Mouse (Mus musculus) MEL (cell line): ENCODE measurements around the gene Ccdc121. TPM values are rescaled to one million over a fixed set of nuclear protein-coding genes. Genes with fewer than 3 reads are reported as not detected.

ENCODE experiments used
- DNase-seq: peaks from one replicate; pipeline ENCODE4 v3.0.0; 2011; ENCODE audit warnings: low read depth, low spot score
- H3K27ac ChIP-seq: 2 replicates; pipeline ENCODE4 v1.5.1; 2012; ENCODE audit warnings: low read depth, mild to moderate bottlenecking, control low read depth, low read length, moderate library complexity; ENCODE audit not compliant: control insufficient read depth
- H3K27me3 ChIP-seq, 2 experiments: fragments of 150-350 bp in 1 of 2; sonication (generic) in 1 of 2; 2 replicates each; pipeline ENCODE4 v1.6.1; 2012; ENCODE audit warnings: low read length in 2 of 2, mild to moderate bottlenecking in 2 of 2, improper control_type of control experiment in 1 of 2, moderate library complexity in 1 of 2; ENCODE audit not compliant: insufficient read depth in 2 of 2, control insufficient read depth in 1 of 2
- H3K36me3 ChIP-seq, 2 experiments: 2 replicates each; pipeline ENCODE4 v1.6.1; 2012 to 2014; ENCODE audit warnings: low read length in 2 of 2, improper control_type of control experiment in 1 of 2, inconsistent platforms in 1 of 2, mild to moderate bottlenecking in 1 of 2; ENCODE audit not compliant: insufficient read depth in 2 of 2, control insufficient read depth in 1 of 2
- H3K4me1 ChIP-seq, 2 experiments: fragments of 150-350 bp in 1 of 2; sonication (generic) in 1 of 2; 2 replicates each; pipeline ENCODE4 v1.6.1; 2012; ENCODE audit warnings: low read length in 2 of 2, improper control_type of control experiment in 1 of 2, mild to moderate bottlenecking in 1 of 2; ENCODE audit not compliant: insufficient read depth in 2 of 2, control insufficient read depth in 1 of 2
- H3K4me3 ChIP-seq, 2 experiments: fragments of 150-350 bp in 1 of 2; sonication (generic) in 1 of 2; 2 replicates each; pipeline ENCODE4 v1.5.1; 2012; ENCODE audit warnings: low read depth in 2 of 2, low read length in 2 of 2, mild to moderate bottlenecking in 2 of 2, moderate library complexity in 2 of 2, control low read depth in 1 of 2, improper control_type of control experiment in 1 of 2; ENCODE audit not compliant: control insufficient read depth in 1 of 2, insufficient read depth in 1 of 2
- H3K79me2 ChIP-seq: 2 replicates; pipeline ENCODE4 v1.6.1; 2012; ENCODE audit warnings: mild to moderate bottlenecking, low read length, moderate library complexity; ENCODE audit not compliant: control insufficient read depth, poor library complexity, insufficient read depth
- H3K9ac ChIP-seq: 2 replicates; pipeline ENCODE4 v1.6.1; 2012; ENCODE audit warnings: low read depth, mild to moderate bottlenecking, control low read depth, low read length, moderate library complexity; ENCODE audit not compliant: control insufficient read depth, poor library complexity, severe bottlenecking
- H3K9me3 ChIP-seq: fragments of 150-350 bp; sonication (generic); replicated peaks from 2 replicates; pipeline ENCODE4 v1.6.1; 2012; ENCODE audit warnings: mild to moderate bottlenecking, low read length, improper control_type of control experiment, moderate library complexity; ENCODE audit not compliant: insufficient read depth
- CHD2 ChIP-seq: IDR thresholded peaks from 2 replicates; pipeline ENCODE4 v1.6.1; 2011; ENCODE audit warnings: low read length, improper control_type of control experiment
- E2F4 ChIP-seq: IDR thresholded peaks from 2 replicates; pipeline ENCODE4 v1.6.1; 2011; ENCODE audit warnings: low read depth, low read length, improper control_type of control experiment, borderline replicate concordance
- ELF1 ChIP-seq: IDR thresholded peaks from 2 replicates; pipeline ENCODE4 v1.6.1; 2014; ENCODE audit warnings: low read depth, mild to moderate bottlenecking, inconsistent platforms, low read length, improper control_type of control experiment, moderate library complexity
- GABPA ChIP-seq: IDR thresholded peaks from 2 replicates; pipeline ENCODE4 v1.6.1; 2012; ENCODE audit warnings: low read depth, mild to moderate bottlenecking, inconsistent platforms, low read length, improper control_type of control experiment, moderate library complexity
- GATA1 ChIP-seq: IDR thresholded peaks from 2 replicates; pipeline ENCODE4 v1.6.1; 2011; ENCODE audit warnings: low read depth, low read length, improper control_type of control experiment
- HCFC1 ChIP-seq: IDR thresholded peaks from 2 replicates; pipeline ENCODE4 v1.6.1; 2012; ENCODE audit warnings: low read depth, mild to moderate bottlenecking, inconsistent platforms, low read length, improper control_type of control experiment, moderate library complexity
- JUND ChIP-seq: IDR thresholded peaks from 2 replicates; pipeline ENCODE4 v1.6.1; 2011; ENCODE audit warnings: low read depth, mild to moderate bottlenecking, improper control_type of control experiment, low read length
- KAT2A ChIP-seq: conservative IDR thresholded peaks from 2 replicates; pipeline ENCODE4 v1.6.1; 2012; ENCODE audit warnings: low read depth, low read length, improper control_type of control experiment, inconsistent platforms
- MAZ ChIP-seq: IDR thresholded peaks from 2 replicates; pipeline ENCODE4 v1.6.1; 2012; ENCODE audit warnings: low read depth, mild to moderate bottlenecking, inconsistent platforms, low read length, improper control_type of control experiment
- MXI1 ChIP-seq: IDR thresholded peaks from 2 replicates; pipeline ENCODE4 v1.6.1; 2011; ENCODE audit warnings: mild to moderate bottlenecking, low read depth, low read length, improper control_type of control experiment
- MYB ChIP-seq: IDR thresholded peaks from 2 replicates; pipeline ENCODE4 v1.6.1; 2011; ENCODE audit warnings: mild to moderate bottlenecking, low read depth, low read length, improper control_type of control experiment
- MYC ChIP-seq: IDR thresholded peaks from 2 replicates; pipeline ENCODE4 v1.6.1; 2011; ENCODE audit warnings: low read depth, mild to moderate bottlenecking, low read length, improper control_type of control experiment, moderate library complexity
- NELFE ChIP-seq: IDR thresholded peaks from 2 replicates; pipeline ENCODE4 v1.6.1; 2011; ENCODE audit warnings: low read depth, low read length, improper control_type of control experiment
- POLR2AphosphoS2 ChIP-seq: IDR thresholded peaks from 2 replicates; pipeline ENCODE4 v1.6.1; 2011; ENCODE audit warnings: low read length, improper control_type of control experiment
- POLR2AphosphoS5 ChIP-seq: IDR thresholded peaks from 2 replicates; pipeline ENCODE4 v1.6.1; 2012; ENCODE audit warnings: low read depth, borderline replicate concordance, mild to moderate bottlenecking, inconsistent platforms, low read length, moderate library complexity, mixed read lengths
- RAD21 ChIP-seq: IDR thresholded peaks from 2 replicates; pipeline ENCODE4 v1.6.1; 2011; ENCODE audit warnings: mild to moderate bottlenecking, low read depth, low read length, improper control_type of control experiment
- RCOR1 ChIP-seq: IDR thresholded peaks from 2 replicates; pipeline ENCODE4 v1.6.1; 2012; ENCODE audit warnings: low read depth, mild to moderate bottlenecking, inconsistent platforms, low read length, improper control_type of control experiment
- SIN3A ChIP-seq: IDR thresholded peaks from 2 replicates; pipeline ENCODE4 v1.6.1; 2012; ENCODE audit warnings: low read length, improper control_type of control experiment, inconsistent platforms
- SMC3 ChIP-seq: IDR thresholded peaks from 2 replicates; pipeline ENCODE4 v1.6.1; 2011; ENCODE audit warnings: low read depth, low read length, improper control_type of control experiment
- TAL1 ChIP-seq: IDR thresholded peaks from 2 replicates; pipeline ENCODE4 v1.6.1; 2012; ENCODE audit warnings: mild to moderate bottlenecking, inconsistent platforms, low read length, moderate library complexity, mixed read lengths
- TCF12 ChIP-seq: IDR thresholded peaks from 2 replicates; pipeline ENCODE4 v1.6.1; 2014; ENCODE audit warnings: low read depth, mild to moderate bottlenecking, inconsistent platforms, low read length, improper control_type of control experiment, moderate library complexity
- UBTF ChIP-seq: IDR thresholded peaks from 2 replicates; pipeline ENCODE4 v1.6.1; 2012; ENCODE audit warnings: low read depth, mild to moderate bottlenecking, inconsistent platforms, low read length, improper control_type of control experiment, moderate library complexity, borderline replicate concordance; ENCODE audit not compliant: insufficient read depth
- USF1 ChIP-seq: IDR thresholded peaks from 2 replicates; pipeline ENCODE4 v1.6.1; 2014; ENCODE audit warnings: low read depth, mild to moderate bottlenecking, inconsistent platforms, low read length, improper control_type of control experiment, moderate library complexity
- ZC3H11A ChIP-seq: IDR thresholded peaks from 2 replicates; pipeline ENCODE4 v1.6.1; 2012; ENCODE audit warnings: low read depth, mild to moderate bottlenecking, inconsistent platforms, low read length, improper control_type of control experiment
- ZNF384 ChIP-seq: IDR thresholded peaks from 2 replicates; pipeline ENCODE4 v1.6.1; 2012; ENCODE audit warnings: low read depth, mild to moderate bottlenecking, inconsistent platforms, low read length, improper control_type of control experiment
- polyA plus RNA-seq, 2 experiments: library from polyadenylated mRNA; stranded (reverse) in 1 of 2; unstranded in 1 of 2; fragments of >175 nt in 1 of 2; fragments of >200 nt in 1 of 2; gene quantifications; 2 replicates each; pipeline versions ENCODE4 v1.2.1 to v1.2.4; 2012; ENCODE audit warnings: low replicate concordance in 2 of 2, low read depth in 1 of 2; ENCODE audit not compliant: insufficient read length in 2 of 2, insufficient read depth in 1 of 2, missing spikeins in 1 of 2
- total RNA-seq: library from RNA; depleted of rRNA; stranded (reverse); fragments of 300-350 nt; gene quantifications from 2 replicates; pipeline ENCODE4 v1.2.3, GENCODE M21; 2012

Ccdc121 gene
- total and polyA plus RNA-seq, 3 experiments: not detected

GRCm38 (mm10) chr1:181462906-181463179 lies 48.4 kb downstream of the Ccdc121 start:
- Histone ChIP-seq H3K4me3 (no peak overlapping the region), H3K36me3 (no peaks in the 10 kb centered on the region)

GRCm38 (mm10) chr1:181462051-181462905 lies 49.0 kb downstream of the Ccdc121 start:
- H3K4me3 ChIP-seq: no peak overlapping the region
- H3K9ac ChIP-seq: no peak overlapping the region
- no peaks in the 10 kb centered on the region for H3K4me1 ChIP-seq
- no peak for DNase-seq
- TF ChIP-seq UBTF (no peak), SMC3 (no peak), KAT2A (no peak), MAZ (no peak), RCOR1 (no peak), ZC3H11A (no peak), MXI1 (no peak), NELFE (no peak), GATA1 (no peak), ELF1 (no peak), ZNF384 (no peak), POLR2AphosphoS2 (no peak), MYB (no peak), TCF12 (no peak), TAL1 (no peak), SIN3A (no peak), JUND (no peak), MYC (no peak)
- TF ChIP-seq, all 39 proteins: peak for 0
- Histone ChIP-seq H3K9me3 (no peaks in the 10 kb centered on the region), H3K27me3 (peaks cover 5 to 10% of the 10 kb centered on the region in 2 experiments; a peak in 3 of 4 replicates), H3K27ac (no peak overlapping the region), H3K79me2 (no peaks in the 10 kb centered on the region), H3K36me3 (no peaks in the 10 kb centered on the region)

More at GRCm38 (mm10) chr1:181462906-181463179, 48.4 kb downstream of the Ccdc121 start:
- no peaks in the 10 kb centered on the region for H3K79me2 ChIP-seq
- no peaks in the 10 kb centered on the region for H3K9me3 ChIP-seq
- no peak overlapping the region for H3K9ac ChIP-seq
- no peaks in the 10 kb centered on the region for H3K4me1 ChIP-seq
- H3K27ac ChIP-seq: no peak overlapping the region
- H3K27me3 ChIP-seq: peaks cover 5 to 10% of the 10 kb centered on the region in 2 experiments; a peak in 3 of 4 replicates
- no peak for TF ChIP-seq KAT2A
- no peak for TF ChIP-seq TCF12
- TF ChIP-seq CHD2: no peak
- no peak for TF ChIP-seq GABPA
- TF ChIP-seq TAL1: no peak
- TF ChIP-seq POLR2AphosphoS5: no peak
- TF ChIP-seq ZNF384: no peak
- TF ChIP-seq RAD21: no peak
- no peak for TF ChIP-seq MXI1
- TF ChIP-seq HCFC1: no peak
- TF ChIP-seq E2F4: no peak
- no peak for TF ChIP-seq USF1
- no peak for DNase-seq
